Mouse (Mus musculus): Measurements from ENCODE around the gene Mep1a.
A peak's percentile ranks its signal among the peaks of the same experiment; 100 is the strongest.

The Mep1a gene

GRCm38 (mm10) chr17:43474775-43475174 is 27.8 kb downstream of the Mep1a start:
- no peak for DNase-seq

- no peak for DNase-seq
These were observed 30.1 kb downstream of the Mep1a start for GRCm38 (mm10) chr17:43472558-43472957.

GRCm38 (mm10) chr17:43470039-43470438 is 32.6 kb downstream of the Mep1a start:
- no peak for DNase-seq

- peak; percentile 30 for DNase-seq
These were observed 42.1 kb downstream of the Mep1a start for GRCm38 (mm10) chr17:43460245-43461181.

GRCm38 (mm10) chr17:43459737-43460230 is 42.8 kb downstream of the Mep1a start:
- DNase-seq = no peak

GRCm38 (mm10) chr17:43458598-43458997 is 44.0 kb downstream of the Mep1a start:
- DNase-seq = peak; percentile 68

GRCm38 (mm10) chr17:43451216-43451615 is 51.4 kb downstream of the Mep1a start:
- DNase-seq = no peak

- DNase-seq = no peak
These were observed 68.1 kb downstream of the Mep1a start for GRCm38 (mm10) chr17:43434485-43434884.

- DNase-seq = no peak
These were observed 70.9 kb downstream of the Mep1a start for GRCm38 (mm10) chr17:43431692-43432091.
